Mouse (Mus musculus): ENCODE results near the gene Pwp2. TPM values are rescaled to one million over a fixed set of nuclear protein-coding genes. Genes with fewer than 3 reads are reported as not detected.
"Not testable (repeated sequence)": the region's sequence is repeated elsewhere in the genome, so short reads cannot be mapped to it uniquely, and the experiment has no call there.

Gene Pwp2
- polyA plus RNA-seq, 1 experiment from 2014 or later, result 35.0 TPM

DNA sequence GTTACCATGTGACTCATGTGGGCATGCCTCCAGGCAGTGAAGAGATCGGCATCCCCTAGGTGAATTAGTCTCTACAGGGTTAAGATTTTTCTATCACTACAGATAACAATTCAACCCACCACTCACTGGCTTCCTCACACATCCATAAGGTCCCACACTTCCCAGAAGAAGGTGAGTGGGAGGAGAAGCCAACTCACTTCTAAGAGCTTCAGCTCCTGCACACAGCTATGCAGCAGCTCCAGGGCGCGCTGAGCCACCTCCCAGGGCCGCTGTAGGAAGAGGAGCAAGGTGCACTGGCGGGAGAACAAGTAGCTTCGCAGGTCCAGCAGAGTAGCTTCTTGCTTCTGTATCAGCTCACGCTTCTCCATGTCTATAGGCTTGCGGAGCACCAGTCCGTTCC lies 29.4 kb upstream of the Pwp2 start:
- Histone ChIP-seq H3K36me3 (peaks cover 98% of the 10 kb centered on the region), H3K27me3 (ENCODE audit: low read depth, poor library complexity, severe bottlenecking) (no peaks in the 10 kb centered on the region), H3K4me1 (no peaks in the 10 kb centered on the region), H3K27ac (no peak overlapping the region), H3K9me3 (replicated peaks) (no peaks in the 10 kb centered on the region), H3K4me3 (no peak overlapping the region)
- WGBS, result 96% methylated on average over 9 of the region's 9 CpGs
- DNase-seq (ENCODE audit: low spot score), result no peak

GRCm38 (mm10) chr10:78211311-78211710 lies 26.4 kb upstream of the Pwp2 start:
- Histone ChIP-seq H3K4me1 (no peaks in the 10 kb centered on the region), H3K27me3 (ENCODE audit: low read depth, poor library complexity, severe bottlenecking) (no peaks in the 10 kb centered on the region), H3K27ac (no peak overlapping the region), H3K36me3 (peaks cover 99% of the 10 kb centered on the region), H3K9me3 (replicated peaks) (no peaks in the 10 kb centered on the region), H3K4me3 (no peak overlapping the region)
- 77% methylated on average over 6 of the region's 6 CpGs for WGBS
- DNase-seq (ENCODE audit: low spot score), result peak; percentile 31

GRCm38 (mm10) chr10:78201182-78201581 lies 16.2 kb upstream of the Pwp2 start:
- no peaks in the 10 kb centered on the region for H3K27me3 ChIP-seq (ENCODE audit: low read depth, poor library complexity, severe bottlenecking)
- WGBS, result 88% methylated on average over 4 of the region's 4 CpGs
- H3K36me3 ChIP-seq, result peaks cover 95% of the 10 kb centered on the region
- no peak for DNase-seq (ENCODE audit: low spot score)
- H3K27ac ChIP-seq, result no peak overlapping the region
- H3K9me3 ChIP-seq (replicated peaks), result no peaks in the 10 kb centered on the region
- no peaks in the 10 kb centered on the region for H3K4me1 ChIP-seq
- H3K4me3 ChIP-seq, result no peak overlapping the region

DNA sequence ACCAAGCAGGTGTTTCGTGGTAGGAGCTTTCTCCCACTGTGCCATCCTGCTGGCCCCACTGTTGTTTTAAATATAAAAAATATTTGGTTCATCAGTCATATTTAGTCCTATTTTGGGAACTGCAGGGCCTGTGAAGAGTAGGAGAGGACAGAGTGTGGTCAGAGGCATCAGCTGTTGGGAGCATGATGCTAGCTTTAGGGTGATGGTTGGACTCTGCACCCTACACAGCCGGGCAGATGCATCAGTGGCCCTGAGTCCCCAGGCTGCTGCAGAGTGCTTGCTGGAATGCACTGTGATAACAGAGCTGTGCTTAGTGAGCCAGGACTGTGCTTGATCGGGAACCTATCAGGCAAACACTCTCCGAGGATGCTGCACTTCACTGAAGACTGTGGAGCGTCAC lies 8.0 kb upstream of the Pwp2 start:
- H3K27me3 ChIP-seq (ENCODE audit: low read depth, poor library complexity, severe bottlenecking), result no peaks in the 10 kb centered on the region
- no peaks in the 10 kb centered on the region for H3K4me1 ChIP-seq
- peaks cover 100% of the 10 kb centered on the region for H3K36me3 ChIP-seq
- 93% methylated on average over 5 of the region's 5 CpGs for WGBS
- H3K9me3 ChIP-seq (replicated peaks), result no peaks in the 10 kb centered on the region
- DNase-seq (ENCODE audit: low spot score), result no peak
- no peak overlapping the region for H3K4me3 ChIP-seq
- H3K27ac ChIP-seq, result no peak overlapping the region

- H3K36me3 ChIP-seq, result peaks cover 65% of the 10 kb centered on the region
- WGBS, result 94% methylated on average over 4 of the region's 4 CpGs
- not testable (repeated sequence) for DNase-seq (ENCODE audit: low spot score); H3K27me3 ChIP-seq (ENCODE audit: low read depth, poor library complexity, severe bottlenecking); H3K9me3 ChIP-seq (replicated peaks); H3K27ac ChIP-seq; H3K4me3 ChIP-seq
- peaks cover 17% of the 10 kb centered on the region for H3K4me1 ChIP-seq
Observed at GRCm38 (mm10) chr10:78186076-78186475, 1.1 kb upstream of the Pwp2 start.

- peak overlapping the region; percentile 80 for H3K4me3 ChIP-seq
- WGBS, result 26% methylated on average over 9 of the region's 9 CpGs
- no peaks in the 10 kb centered on the region for H3K9me3 ChIP-seq (replicated peaks)
- no peaks in the 10 kb centered on the region for H3K27me3 ChIP-seq (ENCODE audit: low read depth, poor library complexity, severe bottlenecking)
- no peak for DNase-seq (ENCODE audit: low spot score)
- H3K4me1 ChIP-seq, result peaks cover 17% of the 10 kb centered on the region
- H3K27ac ChIP-seq, result peak overlapping the region; percentile 72
- peaks cover 65% of the 10 kb centered on the region for H3K36me3 ChIP-seq
Observed at GRCm38 (mm10) chr10:78185381-78185725, 404 bp upstream of the Pwp2 start.

DNA sequence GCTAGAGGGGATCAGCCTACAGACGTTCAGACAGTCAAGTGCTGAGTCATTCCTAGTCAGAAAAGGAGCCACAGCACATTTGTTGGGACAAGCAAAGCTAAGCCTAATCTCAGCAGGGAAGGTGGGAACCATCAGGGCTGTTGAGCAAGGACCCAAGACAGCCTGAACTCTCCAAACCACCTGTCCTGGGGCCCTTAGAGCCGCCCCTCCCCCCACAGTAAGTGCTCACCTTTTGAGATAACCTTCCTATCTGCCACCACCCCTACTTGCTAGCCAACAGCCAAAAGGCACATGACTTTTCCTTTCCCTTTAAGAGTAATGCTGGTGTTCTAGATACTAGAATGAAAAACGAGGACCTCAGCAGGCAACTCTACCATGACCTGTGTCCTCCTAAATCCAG lies 1.4 kb downstream of the Pwp2 start:
- Histone ChIP-seq H3K27ac (no peak overlapping the region), H3K4me1 (peaks cover 17% of the 10 kb centered on the region), H3K9me3 (replicated peaks) (no peaks in the 10 kb centered on the region), H3K4me3 (peak overlapping the region; percentile 80; the same call in 1 of the 2 replicates), H3K36me3 (peaks cover 65% of the 10 kb centered on the region), H3K27me3 (ENCODE audit: low read depth, poor library complexity, severe bottlenecking) (no peaks in the 10 kb centered on the region)
- no peak for DNase-seq (ENCODE audit: low spot score)
- WGBS, result 87% methylated on average over 3 of the region's 3 CpGs

DNA sequence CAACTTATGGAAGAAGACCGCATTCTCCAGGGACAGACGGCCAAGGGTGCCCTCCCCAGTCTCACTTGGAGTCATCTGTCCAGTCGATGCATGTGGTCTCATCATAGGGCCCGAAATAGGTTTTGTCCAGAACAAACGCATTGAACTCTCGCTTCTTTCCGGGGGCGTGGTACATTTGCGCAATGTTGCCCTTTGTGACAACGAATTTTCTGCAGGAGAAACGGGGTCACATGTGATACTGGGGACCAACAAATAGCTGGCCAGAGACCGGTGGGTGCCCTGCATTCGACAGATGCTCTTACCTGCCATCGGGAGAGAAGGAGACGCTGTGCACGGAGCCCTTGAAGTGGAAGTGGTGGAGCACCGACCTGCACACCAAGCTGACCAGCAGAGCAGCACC lies 2.6 kb downstream of the Pwp2 start:
- 96% methylated on average over 17 of the region's 17 CpGs for WGBS
- Histone ChIP-seq H3K27ac (no peak overlapping the region), H3K36me3 (peaks cover 65% of the 10 kb centered on the region), H3K27me3 (ENCODE audit: low read depth, poor library complexity, severe bottlenecking) (no peaks in the 10 kb centered on the region), H3K4me3 (no peak overlapping the region), H3K4me1 (peaks cover 17% of the 10 kb centered on the region), H3K9me3 (replicated peaks) (no peaks in the 10 kb centered on the region)
- no peak for DNase-seq (ENCODE audit: low spot score)

GRCm38 (mm10) chr10:78174474-78174873 lies 10.5 kb downstream of the Pwp2 start:
- peaks cover 10% of the 10 kb centered on the region for H3K4me1 ChIP-seq
- H3K4me3 ChIP-seq, result no peak overlapping the region
- no peak overlapping the region for H3K27ac ChIP-seq
- peaks cover 91% of the 10 kb centered on the region for H3K36me3 ChIP-seq
- H3K9me3 ChIP-seq (replicated peaks), result no peaks in the 10 kb centered on the region
- 94% methylated on average over 5 of the region's 5 CpGs for WGBS
- DNase-seq (ENCODE audit: low spot score), result no peak
- no peaks in the 10 kb centered on the region for H3K27me3 ChIP-seq (ENCODE audit: low read depth, poor library complexity, severe bottlenecking)

- Histone ChIP-seq H3K4me3 (no peak overlapping the region), H3K27me3 (ENCODE audit: low read depth, poor library complexity, severe bottlenecking) (no peaks in the 10 kb centered on the region), H3K4me1 (peaks cover 24% of the 10 kb centered on the region), H3K9me3 (replicated peaks) (no peaks in the 10 kb centered on the region), H3K27ac (no peak overlapping the region), H3K36me3 (peaks cover 76% of the 10 kb centered on the region)
- DNase-seq (ENCODE audit: low spot score), result no peak
- 91% methylated on average over 9 of the region's 9 CpGs for WGBS
Observed at GRCm38 (mm10) chr10:78171581-78171980, 13.4 kb downstream of the Pwp2 start.

DNA sequence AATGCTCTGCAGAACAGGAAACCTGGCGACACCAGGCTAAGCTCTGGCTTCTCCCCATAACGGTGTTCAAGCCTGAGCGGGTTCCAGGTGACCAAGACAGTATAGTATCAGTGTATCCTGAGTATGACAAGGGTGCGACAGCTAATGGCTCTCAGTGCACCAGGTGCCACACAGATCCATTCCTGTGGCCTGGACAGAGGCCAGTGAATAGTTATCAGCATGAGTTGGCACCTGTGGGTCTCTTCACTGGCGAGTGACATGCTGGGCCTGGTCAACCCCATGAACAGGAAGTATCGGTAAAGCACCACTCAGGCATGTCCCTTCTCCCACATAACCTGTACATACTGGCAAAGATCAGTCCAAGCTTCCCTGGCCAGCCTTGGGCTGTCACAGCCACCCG lies 13.9 kb downstream of the Pwp2 start:
- Histone ChIP-seq H3K27me3 (ENCODE audit: low read depth, poor library complexity, severe bottlenecking) (no peaks in the 10 kb centered on the region), H3K27ac (no peak overlapping the region), H3K36me3 (peaks cover 76% of the 10 kb centered on the region), H3K9me3 (replicated peaks) (no peaks in the 10 kb centered on the region), H3K4me1 (peaks cover 24% of the 10 kb centered on the region), H3K4me3 (no peak overlapping the region)
- DNase-seq (ENCODE audit: low spot score), result no peak
- 95% methylated on average over 7 of the region's 7 CpGs for WGBS

DNA sequence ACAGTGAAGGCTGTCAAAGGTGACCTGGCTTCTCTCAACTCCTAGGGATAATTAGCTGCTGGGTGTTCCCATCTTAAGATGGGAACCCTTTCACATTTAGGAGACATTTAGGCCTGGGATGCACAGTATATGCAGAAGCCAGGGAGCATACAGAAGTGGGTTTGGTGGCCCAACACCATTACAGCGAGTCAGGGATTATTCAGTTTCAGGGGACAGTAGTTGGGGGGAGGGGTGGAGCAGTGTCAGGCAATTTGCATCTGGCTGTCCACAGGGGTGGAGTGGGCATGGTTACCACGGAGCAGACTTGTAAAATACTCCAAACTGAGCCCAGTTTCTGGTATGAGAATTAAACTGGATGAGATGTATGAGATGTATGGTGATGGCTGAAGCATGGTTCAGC lies 14.5 kb downstream of the Pwp2 start:
- Histone ChIP-seq H3K4me1 (peaks cover 24% of the 10 kb centered on the region), H3K27ac (peak overlapping the region; percentile 87; the same call in 1 of the 2 replicates), H3K9me3 (replicated peaks) (no peaks in the 10 kb centered on the region), H3K4me3 (peak overlapping the region; percentile 90), H3K27me3 (ENCODE audit: low read depth, poor library complexity, severe bottlenecking) (no peaks in the 10 kb centered on the region), H3K36me3 (peaks cover 76% of the 10 kb centered on the region)
- no peak for DNase-seq (ENCODE audit: low spot score)
- WGBS, result 57% methylated on average over 2 of the region's 2 CpGs

DNA sequence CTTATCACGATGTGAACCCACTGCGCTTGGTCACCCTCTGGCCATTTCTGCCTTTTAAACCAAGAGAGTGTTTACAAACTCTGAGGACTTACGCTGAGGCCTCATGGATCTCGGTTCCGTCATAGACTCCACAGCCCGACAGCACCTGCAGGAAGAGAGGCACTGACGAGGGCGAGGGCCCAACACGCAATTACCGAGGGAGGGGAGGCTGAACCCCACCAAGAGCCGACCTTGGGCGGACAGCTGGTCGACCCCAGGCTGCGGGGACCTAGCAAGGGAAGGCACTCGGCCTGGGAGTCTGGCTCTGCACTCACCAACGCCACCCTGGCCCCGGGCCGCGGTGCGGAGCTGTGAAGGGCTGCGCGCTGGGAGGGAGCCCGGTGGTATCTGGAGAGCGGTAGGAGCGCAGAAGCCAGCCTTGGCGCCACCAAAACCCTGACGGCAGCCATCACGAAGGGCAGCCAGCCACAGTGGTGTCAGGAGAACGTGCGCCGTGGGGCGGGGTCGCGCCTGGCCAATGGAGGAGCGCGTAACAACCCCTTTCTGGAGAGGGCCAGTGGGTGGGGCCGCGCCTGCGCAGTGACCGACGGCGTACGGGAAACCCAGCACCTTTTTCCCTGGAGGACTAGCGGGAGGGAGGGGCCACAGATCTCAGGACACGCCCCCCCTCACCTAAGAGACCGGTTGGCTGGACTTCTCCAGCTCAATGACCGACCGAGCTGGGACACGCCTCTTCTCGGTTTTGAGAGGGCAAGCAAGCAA lies 15.5 kb downstream of the Pwp2 start, which contains the start of gene D10Jhu81e:
D10Jhu81e (minus strand) TSS at position 502 of the 762 bp plus-strand sequence.
- peak within 1 kb of the TSS; percentile 90 for H3K4me3 ChIP-seq
- peaks cover 24% of the 10 kb centered on the region for H3K4me1 ChIP-seq
- 2% methylated on average over 50 of the region's 50 CpGs for WGBS
- no peaks in the 10 kb centered on the region for H3K27me3 ChIP-seq (ENCODE audit: low read depth, poor library complexity, severe bottlenecking)
- peak; percentile 99 for DNase-seq (ENCODE audit: low spot score)
- no peaks in the 10 kb centered on the region for H3K9me3 ChIP-seq (replicated peaks)
- H3K27ac ChIP-seq, result peak within 1 kb of the TSS; percentile 87
- H3K36me3 ChIP-seq, result peaks cover 76% of the 10 kb centered on the region

GRCm38 (mm10) chr10:78168792-78169191 lies 16.2 kb downstream of the Pwp2 start:
- Histone ChIP-seq H3K4me3 (peak overlapping the region; percentile 90), H3K27me3 (ENCODE audit: low read depth, poor library complexity, severe bottlenecking) (no peaks in the 10 kb centered on the region), H3K36me3 (peaks cover 75% of the 10 kb centered on the region), H3K4me1 (peaks cover 24% of the 10 kb centered on the region), H3K9me3 (replicated peaks) (no peaks in the 10 kb centered on the region), H3K27ac (peak overlapping the region; percentile 87)
- no peak for DNase-seq (ENCODE audit: low spot score)
- 86% methylated on average over 11 of the region's 11 CpGs for WGBS

Measured in limb, embryonic 10.5 days (tissue).